Mouse (Mus musculus) adrenal gland, adult 18-20 months (tissue): ENCODE results near the gene Espl1. TPM values are rescaled to one million over a fixed set of nuclear protein-coding genes. Genes with fewer than 3 reads are reported as not detected.
"Not testable (repeated sequence)": the region's sequence is repeated elsewhere in the genome, so short reads cannot be mapped to it uniquely, and the experiment has no call there.

Experiments
- DNase-seq, 2 experiments: peaks; one replicate each; pipeline ENCODE4 v3.0.0; 2021 to 2022; ENCODE audit warnings: low spot score in 2 of 2
- total RNA-seq, 2 experiments: library from RNA; stranded (reverse); gene quantifications; 1 replicate in 1 of 2; 2 replicates in 1 of 2; pipeline ENCODE4 v1.2.3; 2021

Gene Espl1
- total RNA-seq, 2 experiments from 2014 or later = 1.3 to 1.9 TPM

GRCm38 (mm10) chr15:102335254-102335653 lies 39.2 kb downstream of the Espl1 start:
- DNase-seq = no peak

- DNase-seq = not testable (repeated sequence)
Observed at GRCm38 (mm10) chr15:102335925-102336324, 39.9 kb downstream of the Espl1 start.

- DNase-seq = no peak
Observed at GRCm38 (mm10) chr15:102336946-102337345, 40.9 kb downstream of the Espl1 start.

- no peak for DNase-seq
Observed at GRCm38 (mm10) chr15:102339612-102340011, 43.5 kb downstream of the Espl1 start.

GRCm38 (mm10) chr15:102341580-102341979 lies 45.5 kb downstream of the Espl1 start:
- DNase-seq = peak; percentile 37 to 50

GRCm38 (mm10) chr15:102344490-102344889 lies 48.4 kb downstream of the Espl1 start:
- DNase-seq = no peak

GRCm38 (mm10) chr15:102346444-102346843 lies 50.4 kb downstream of the Espl1 start:
- no peak for DNase-seq

GRCm38 (mm10) chr15:102350138-102350941 lies 54.3 kb downstream of the Espl1 start, which contains the start of gene Aaas:
Gene Aaas (minus strand): TSS chr15:102350771.
- DNase-seq = peak; percentile 95 to 96

GRCm38 (mm10) chr15:102350942-102351291 lies 54.9 kb downstream of the Espl1 start:
- no peak for DNase-seq

GRCm38 (mm10) chr15:102352177-102352576 lies 56.1 kb downstream of the Espl1 start:
- no peak for DNase-seq

GRCm38 (mm10) chr15:102353986-102354385 lies 57.9 kb downstream of the Espl1 start:
- DNase-seq = no peak

- peak; percentile 28 to 51 for DNase-seq
Observed at GRCm38 (mm10) chr15:102355134-102355870, 59.2 kb downstream of the Espl1 start.

- DNase-seq = no peak
Observed at GRCm38 (mm10) chr15:102355871-102356441, 59.9 kb downstream of the Espl1 start.

- DNase-seq = no peak
Observed at GRCm38 (mm10) chr15:102356501-102357325, 60.6 kb downstream of the Espl1 start.

- no peak for DNase-seq
Observed at GRCm38 (mm10) chr15:102358126-102358525, 62.1 kb downstream of the Espl1 start.

- DNase-seq = no peak
Observed at GRCm38 (mm10) chr15:102358834-102359233, 62.8 kb downstream of the Espl1 start.

GRCm38 (mm10) chr15:102362648-102363047 lies 66.6 kb downstream of the Espl1 start:
- DNase-seq = no peak

- DNase-seq = no peak
Observed at GRCm38 (mm10) chr15:102364678-102365077, 68.6 kb downstream of the Espl1 start.

GRCm38 (mm10) chr15:102366238-102366637 lies 70.2 kb downstream of the Espl1 start:
- no peak for DNase-seq

- DNase-seq = no peak
Observed at GRCm38 (mm10) chr15:102366733-102367344, 70.8 kb downstream of the Espl1 start, which contains the start of gene Sp7. Gene Sp7 (minus strand): TSS chr15:102367182.
